Mouse (Mus musculus) CH12.LX (cell line): ENCODE data around the gene Cxcr5.

Experiments used
- CTCF ChIP-seq, 2 experiments: IDR thresholded peaks in 1 of 2; conservative IDR thresholded peaks in 1 of 2; 2 replicates each; pipeline ENCODE4 v1.5.1; 2011 to 2012; ENCODE audit warnings: low read depth in 2 of 2, low read length in 2 of 2, improper control_type of control experiment in 1 of 2, inconsistent platforms in 1 of 2, mild to moderate bottlenecking in 1 of 2, moderate library complexity in 1 of 2
- MAFK ChIP-seq: IDR thresholded peaks from 2 replicates; pipeline ENCODE4 v1.6.1; 2011; ENCODE audit warnings: low read length, improper control_type of control experiment; ENCODE audit not compliant: insufficient replicate concordance
- ZNF384 ChIP-seq: IDR thresholded peaks from 2 replicates; pipeline ENCODE4 v1.6.1; 2012; ENCODE audit warnings: low read depth, low read length, improper control_type of control experiment, inconsistent platforms

DNA sequence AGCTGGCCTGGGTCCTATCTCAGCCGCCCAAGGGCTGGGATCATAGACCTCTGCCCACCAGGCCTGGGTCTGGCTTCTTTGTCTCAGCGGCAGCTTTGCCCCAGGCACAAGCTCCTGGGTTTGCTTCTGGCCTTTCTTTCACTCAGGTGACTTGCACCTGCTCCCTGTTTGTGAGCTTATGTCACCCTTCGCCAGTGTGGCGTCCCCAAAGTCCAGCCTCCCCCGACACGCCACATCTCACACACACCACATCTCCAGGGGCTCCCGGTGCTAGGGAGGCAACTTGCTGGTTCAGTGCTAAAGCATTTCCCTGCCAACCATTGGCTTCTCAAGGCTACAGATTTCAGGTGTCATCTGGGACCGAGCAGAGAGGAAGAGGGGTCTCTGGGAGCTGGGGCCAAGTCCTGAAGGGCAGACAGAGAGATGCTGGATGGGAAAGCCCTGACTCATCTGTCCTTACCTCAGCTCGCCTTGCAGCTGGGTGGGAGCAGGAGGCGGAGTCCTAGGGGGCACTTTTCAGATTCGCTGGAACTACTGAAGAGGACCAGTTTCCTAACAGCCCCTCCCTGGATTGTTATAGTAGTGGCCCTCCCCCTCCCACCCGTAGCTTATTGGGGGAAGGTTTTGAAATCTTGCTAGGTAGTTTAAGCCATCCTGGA lies 64.7 kb downstream of the Cxcr5 start:
- TF ChIP-seq ZNF384 (no peak), MAFK (no peak), CTCF (conservative IDR thresholded peaks at IDR 0.05 in 1 of 2, IDR thresholded peaks at IDR 0.05 in 1 of 2; ENCODE audit: low read depth in 2 of 2, low read length in 2 of 2) (no peak)
